Mouse (Mus musculus) urinary bladder, postnatal 14 days (tissue): ENCODE data around the gene Fpgs.

ENCODE experiments used
- DNase-seq: peaks from one replicate; pipeline ENCODE4 v3.0.0; 2021; ENCODE audit warnings: low spot score

Fpgs gene

GRCm38 (mm10) chr2:32637778-32638281 is 66.1 kb downstream of the Fpgs start:
- DNase-seq: no peak

GRCm38 (mm10) chr2:32636617-32637016 is 67.3 kb downstream of the Fpgs start:
- no peak for DNase-seq

- DNase-seq: no peak
Measured at GRCm38 (mm10) chr2:32634277-32635105, 69.5 kb downstream of the Fpgs start.

- DNase-seq: no peak
Measured at GRCm38 (mm10) chr2:32633660-32634059, 70.3 kb downstream of the Fpgs start.
